Mouse (Mus musculus): Measurements from ENCODE around the gene Olfr871.
"Not testable (repeated sequence)": the region's sequence is repeated elsewhere in the genome, so short reads cannot be mapped to it uniquely, and the experiment has no call there.

Olfr871 gene

DNA sequence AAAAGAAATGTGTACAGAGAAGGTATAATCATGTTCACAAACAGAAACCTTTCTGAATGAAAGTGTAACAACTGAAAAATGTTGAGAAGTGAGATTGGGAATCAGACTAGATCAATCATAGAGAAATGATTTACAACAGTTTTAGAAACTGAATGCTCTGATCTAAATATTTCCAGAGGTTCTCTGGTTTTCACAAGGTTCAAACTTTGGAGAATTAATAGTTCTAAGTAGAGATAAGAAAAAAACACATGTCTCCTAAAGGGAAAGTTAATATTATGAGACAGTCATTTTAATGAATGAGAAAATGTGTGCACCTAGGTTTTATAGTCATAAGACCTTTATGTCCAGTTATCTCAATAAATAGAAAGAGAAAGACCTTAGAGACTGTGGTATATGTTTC, at the start of gene Olfr871:
TSS of gene Olfr871 (plus strand) at position 301 of the 400 bp plus-strand sequence.
- no peak for DNase-seq (ENCODE audit: low read depth)

DNA sequence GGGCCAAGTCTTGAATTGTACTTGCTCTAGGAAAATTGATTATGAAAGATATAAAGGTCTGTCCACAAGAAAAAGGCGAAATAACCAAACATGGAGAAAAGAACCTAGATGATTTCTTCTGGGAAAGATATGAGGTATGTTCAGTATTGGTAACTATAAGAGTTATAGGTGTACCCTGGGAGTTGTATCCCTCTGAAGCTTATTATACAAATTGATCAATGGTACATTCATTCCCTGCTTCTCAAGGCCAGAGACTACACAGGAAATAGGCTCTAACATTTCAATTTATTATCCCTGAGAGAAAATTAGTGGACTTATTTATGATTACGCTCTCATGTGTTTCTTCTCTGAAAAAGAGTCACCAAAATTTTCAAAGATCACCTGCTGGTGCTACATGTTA, 38.0 kb upstream of the Olfr871 start, which contains the start of gene Olfr870:
TSS of gene Olfr870 (minus strand) at position 101 of the 400 bp plus-strand sequence.
- DNase-seq (ENCODE audit: low read depth): no peak

DNA sequence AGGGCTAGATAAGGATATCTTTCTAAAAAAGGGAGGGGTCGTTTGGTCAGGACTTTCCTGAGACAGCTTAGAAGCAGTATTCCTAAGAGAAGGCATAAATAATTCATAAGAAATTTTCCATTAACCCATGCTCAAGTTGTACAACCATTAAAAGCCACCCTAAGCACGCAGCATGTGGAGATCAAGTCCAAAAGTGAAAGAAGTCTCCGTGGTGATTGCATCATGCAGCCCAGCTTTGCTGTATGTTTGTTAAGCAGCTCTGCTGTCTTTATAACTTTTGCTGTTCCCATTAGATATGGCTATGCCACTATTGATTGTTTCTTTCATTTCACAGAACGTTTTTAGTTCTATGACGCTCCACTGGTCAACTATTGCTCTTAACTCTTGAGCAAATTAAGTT, 32.5 kb upstream of the Olfr871 start:
- no peak for DNase-seq (ENCODE audit: low read depth)

DNA sequence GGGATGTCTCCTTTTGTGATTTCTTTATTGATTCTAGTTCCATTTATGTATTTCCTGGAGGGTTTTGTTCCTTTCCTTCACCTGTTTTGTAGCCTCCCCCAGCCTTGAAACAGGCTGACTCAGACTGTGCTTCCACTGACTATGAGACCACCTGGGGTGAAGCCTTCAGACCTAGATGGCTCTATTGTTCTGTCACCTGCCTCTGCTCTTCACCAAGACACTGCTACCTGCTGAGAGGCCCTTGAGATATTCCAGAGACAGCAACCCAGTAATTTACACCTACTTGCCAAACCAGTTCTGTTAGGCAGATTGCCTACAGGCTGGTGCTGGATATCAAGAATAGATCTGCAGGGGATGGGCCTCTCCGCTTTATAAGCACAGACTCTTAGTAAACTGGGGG, 9.9 kb upstream of the Olfr871 start:
- DNase-seq (ENCODE audit: low read depth): no peak

DNA sequence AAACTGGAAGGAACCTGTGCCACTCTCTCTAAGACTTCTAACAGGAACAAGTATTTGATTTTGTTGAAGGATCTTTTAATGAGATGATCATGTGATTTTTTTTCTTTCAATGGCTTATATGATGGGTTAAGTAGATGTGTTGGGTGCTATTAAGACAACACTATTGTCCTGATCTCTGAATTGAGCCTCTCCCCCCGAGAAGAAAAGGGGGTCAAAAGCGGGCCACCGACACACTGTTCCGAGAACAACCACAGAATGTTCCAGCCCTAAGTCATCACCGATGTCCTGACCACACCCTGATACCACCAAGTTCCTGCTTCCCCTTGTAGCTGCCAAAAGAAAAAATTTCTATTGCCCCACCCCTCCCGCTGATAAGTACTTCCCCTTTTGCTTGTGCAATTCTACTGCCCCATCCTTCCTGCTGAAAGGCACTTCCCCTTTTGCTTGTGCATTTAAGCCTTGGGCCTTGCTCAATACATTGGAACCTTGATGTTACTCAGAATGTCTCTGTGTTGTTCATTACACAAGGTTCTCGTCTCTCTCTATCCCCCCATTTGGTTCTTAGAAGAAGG, 8.5 kb upstream of the Olfr871 start:
- DNase-seq (ENCODE audit: low read depth): not testable (repeated sequence)

DNA sequence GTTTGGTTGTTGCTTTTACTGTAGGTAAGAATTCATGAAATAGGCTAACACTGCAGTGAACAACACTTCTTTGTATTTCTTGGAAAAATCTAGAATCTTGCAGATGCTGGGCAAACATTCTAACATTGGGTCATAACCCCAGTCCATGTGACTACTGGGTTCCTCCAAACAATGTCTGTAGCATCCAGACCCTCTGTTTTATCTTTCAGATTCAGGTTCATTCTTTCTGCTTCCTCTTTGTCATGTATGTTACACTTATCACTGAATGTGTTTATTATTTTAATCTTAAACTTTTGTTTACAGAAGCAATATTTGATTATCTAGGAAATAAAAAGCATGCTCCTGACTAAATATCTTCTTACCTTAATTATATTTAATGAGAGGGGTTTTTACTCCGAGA, 1.2 kb upstream of the Olfr871 start:
- no peak for DNase-seq (ENCODE audit: low read depth)

DNA sequence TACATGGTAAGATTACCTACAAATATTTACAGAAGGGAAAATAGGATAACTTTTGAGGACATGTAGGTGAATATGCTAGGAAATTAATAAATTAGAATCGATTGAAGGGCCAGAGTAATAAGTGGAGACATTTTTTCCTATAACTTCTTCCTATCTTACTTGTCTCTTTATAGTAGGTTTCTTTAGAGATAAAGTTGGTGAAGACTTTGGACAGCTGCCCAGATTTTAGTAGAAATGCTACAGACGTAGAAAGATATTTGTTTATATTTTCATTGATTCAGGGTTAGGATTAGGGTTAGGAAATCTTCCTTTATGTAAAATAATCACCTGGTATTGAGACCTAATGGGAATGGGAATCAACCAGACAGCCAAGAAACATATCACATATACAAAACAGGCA, 530 bp upstream of the Olfr871 start:
- DNase-seq (ENCODE audit: low read depth): no peak

DNA sequence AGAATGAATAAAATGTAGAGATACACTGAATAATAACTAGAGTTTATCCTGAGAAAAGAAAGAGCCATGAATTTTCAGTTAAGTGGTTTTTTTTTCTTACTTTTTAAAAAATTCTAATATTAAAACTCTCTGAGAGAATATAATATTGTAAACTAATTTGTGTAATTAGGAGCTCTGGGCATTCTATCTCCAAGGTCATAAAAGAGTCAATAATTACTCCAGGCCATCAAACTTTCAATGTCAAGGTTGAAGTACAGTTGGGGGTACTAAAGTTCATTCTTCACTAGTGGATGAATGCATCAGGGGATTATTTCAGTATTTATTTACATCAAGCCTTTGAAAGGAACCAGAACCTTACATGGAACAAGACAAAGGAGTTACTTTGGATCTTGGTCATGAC, 24.8 kb downstream of the Olfr871 start, which contains the start of gene Olfr872:
TSS of gene Olfr872 (plus strand) at position 301 of the 400 bp plus-strand sequence.
- DNase-seq (ENCODE audit: low read depth): no peak

DNA sequence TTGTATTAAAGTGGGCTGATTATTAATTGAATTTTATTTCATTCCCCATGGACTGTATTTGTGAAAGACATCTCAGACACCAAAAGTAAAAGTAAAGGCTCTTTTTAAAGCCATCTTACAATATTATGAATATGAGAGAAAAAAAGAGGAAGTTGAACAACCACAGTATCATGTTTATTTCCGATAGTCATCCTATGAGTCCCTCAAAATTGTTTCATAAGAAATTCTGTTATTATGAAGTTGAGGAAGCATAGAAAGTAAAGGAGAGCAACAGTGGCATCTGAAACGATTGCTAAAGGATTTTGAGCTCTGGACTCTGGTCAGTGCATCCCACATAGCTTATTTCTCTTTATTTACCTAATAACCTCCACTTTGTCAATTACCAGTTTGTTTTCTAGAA, 25.4 kb downstream of the Olfr871 start:
- DNase-seq (ENCODE audit: low read depth): no peak

Data from naive thymus-derived CD4-positive, alpha-beta T cell, adult 2 months (primary cell).